Mouse (Mus musculus): Measurements from ENCODE around the gene Synrg. TPM values are rescaled to one million over a fixed set of nuclear protein-coding genes. Genes with fewer than 3 reads are reported as not detected.
A peak's percentile ranks its signal among the peaks of the same experiment; 100 is the strongest.

The Synrg gene
- total RNA-seq (2021) = 10 to 100 TPM; 31.3 to 36.1 TPM
- long read RNA-seq, experiment 1, partial matches to known transcripts = 12 of 26 reads
- long read RNA-seq, experiment 1, other reads (novel, unspliced or antisense) = 13 of 26 reads
- long read RNA-seq, experiment 2, partial matches to known transcripts = 0 of 6 reads
- long read RNA-seq, experiment 2, other reads (novel, unspliced or antisense) = 5 of 6 reads

- peak; percentile 96 for DNase-seq
Measured at GRCm38 (mm10) chr11:83963991-83964921, at the start of gene Synrg. Synrg (plus strand) TSS chr11:83964428.

GRCm38 (mm10) chr11:83914501-83914900 is 49.7 kb upstream of the Synrg start:
- DNase-seq = no peak

- no peak for DNase-seq
Measured at GRCm38 (mm10) chr11:83922600-83922999, 41.6 kb upstream of the Synrg start.

- peak; percentile 36 for DNase-seq
Measured at GRCm38 (mm10) chr11:83927097-83927496, 37.1 kb upstream of the Synrg start.

- no peak for DNase-seq
Measured at GRCm38 (mm10) chr11:83932506-83933106, 31.6 kb upstream of the Synrg start.

GRCm38 (mm10) chr11:83933376-83933775 is 30.9 kb upstream of the Synrg start:
- DNase-seq = no peak

GRCm38 (mm10) chr11:83935986-83936665 is 28.1 kb upstream of the Synrg start:
- peak; percentile 86 for DNase-seq

GRCm38 (mm10) chr11:83938556-83938955 is 25.7 kb upstream of the Synrg start:
- DNase-seq = no peak

DNA sequence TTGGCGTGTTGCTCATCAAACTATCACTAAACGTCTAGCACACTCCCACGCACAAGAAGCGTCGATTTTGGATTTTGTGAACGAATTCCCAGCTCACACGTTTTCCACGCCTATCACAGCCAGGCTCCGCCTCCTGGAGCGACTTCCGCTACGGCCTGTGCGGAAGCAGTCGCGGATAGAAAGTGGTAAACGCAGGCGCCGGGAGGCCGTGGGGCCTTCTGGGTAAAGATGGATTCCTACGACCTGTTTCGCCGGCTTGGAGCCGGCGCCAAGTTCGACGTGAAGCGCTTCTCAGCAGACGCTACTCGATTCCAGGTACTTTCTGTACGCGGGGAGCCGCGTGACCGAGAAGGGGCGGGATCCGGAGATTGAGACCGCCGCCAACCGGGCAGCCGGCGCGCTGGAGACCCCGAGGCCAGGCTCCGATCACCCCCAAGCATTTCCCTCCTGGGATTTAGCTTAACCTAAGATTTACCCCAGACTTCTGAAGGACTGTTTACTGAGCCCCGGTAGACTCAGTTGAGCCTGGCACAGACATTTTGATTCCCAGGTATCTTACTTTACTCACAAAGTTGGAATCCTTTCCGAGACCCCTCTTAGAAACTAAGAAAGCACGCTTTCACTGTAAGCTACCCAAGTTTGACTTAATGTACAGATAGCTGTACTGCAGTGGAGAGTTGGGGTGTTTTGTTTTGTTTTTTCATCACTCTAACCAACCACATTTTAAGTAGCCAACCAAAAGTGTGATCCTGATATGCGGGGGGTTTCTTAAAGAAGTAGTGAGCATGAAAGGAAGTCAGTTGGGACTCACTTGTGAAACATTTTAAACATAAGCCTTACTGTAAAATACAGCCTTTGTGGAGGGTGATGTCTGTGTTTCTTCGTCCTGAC is 22.0 kb upstream of the Synrg start, which contains the start of gene Ddx52:
Gene Ddx52, plus strand, starts transcription at position 113 of the 891 bp plus-strand sequence.
- DNase-seq = peak; percentile 93

DNA sequence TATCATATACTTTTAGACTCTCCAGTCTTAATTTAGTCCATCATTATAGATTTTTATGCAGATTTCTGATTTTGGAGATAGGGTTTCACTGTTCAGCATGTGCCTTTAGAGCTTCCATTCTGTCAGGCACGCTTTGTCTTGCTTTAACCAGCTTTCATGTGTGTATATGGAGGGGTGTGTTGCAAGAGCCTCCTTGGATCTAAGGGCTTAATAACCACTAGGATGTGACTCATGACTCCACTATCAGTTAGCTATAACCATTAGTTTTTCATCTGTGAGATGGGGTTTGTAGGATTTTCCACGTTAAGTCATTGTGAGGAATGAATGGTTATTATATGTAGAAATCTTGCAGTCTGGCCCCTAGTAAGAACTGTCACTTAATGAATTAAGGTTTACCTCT is 7.4 kb upstream of the Synrg start:
- no peak for DNase-seq

DNA sequence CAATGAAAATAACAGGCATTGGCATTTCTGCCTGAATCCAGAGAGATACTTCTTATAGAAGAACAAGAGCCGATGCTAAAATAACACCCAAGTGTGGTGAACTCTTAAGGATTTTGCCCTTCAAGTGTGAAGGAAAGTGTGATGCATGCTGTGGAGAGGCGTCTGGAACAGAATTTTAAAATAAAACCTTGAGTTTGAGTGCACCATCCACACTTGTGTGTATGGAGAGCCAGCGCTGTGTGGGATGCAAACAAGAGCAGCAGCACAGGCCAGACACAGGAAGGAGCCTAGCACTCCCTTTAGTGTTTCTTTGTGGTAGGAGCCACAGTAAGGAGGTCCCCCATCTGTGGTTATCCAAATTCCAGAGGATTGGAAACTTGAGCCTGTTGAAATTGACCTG is 2.2 kb upstream of the Synrg start:
- no peak for DNase-seq

DNA sequence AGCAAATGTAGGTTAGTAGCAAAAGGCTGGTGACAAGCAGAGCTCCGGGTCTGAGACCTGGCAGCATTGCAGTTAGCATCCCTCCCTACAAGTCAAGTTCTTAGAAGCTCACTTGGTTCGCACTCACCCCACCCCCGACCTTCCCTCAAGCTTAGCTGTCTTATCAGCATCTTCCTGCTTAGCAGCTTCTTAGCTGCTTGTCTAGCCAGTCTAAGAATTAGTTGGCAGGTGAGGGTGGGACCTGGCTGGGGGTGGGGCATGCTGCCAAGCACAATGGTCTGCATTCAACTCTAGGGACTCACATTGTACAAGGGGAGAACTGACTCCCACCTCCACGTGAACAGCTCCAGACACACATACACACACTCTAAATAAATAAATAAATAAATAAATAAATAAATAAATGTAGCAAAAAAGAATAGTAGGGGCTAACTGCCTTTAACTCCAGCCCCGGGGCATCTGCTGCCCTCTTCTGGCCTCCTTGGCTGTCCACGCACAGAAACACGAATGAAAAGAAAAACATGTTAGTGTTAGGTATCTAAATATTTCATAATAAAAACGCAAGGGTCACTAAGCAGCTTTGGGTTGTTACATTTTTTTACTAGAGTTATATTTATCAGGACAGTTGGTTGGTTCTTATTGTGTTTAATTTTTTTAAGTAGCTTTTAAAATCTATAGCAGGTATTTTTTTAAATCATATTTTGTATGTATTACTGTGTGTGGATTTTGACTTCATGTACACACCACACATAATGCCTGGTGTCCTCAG is 3.4 kb downstream of the Synrg start:
- DNase-seq = peak; percentile 18

- DNase-seq = no peak
Measured at GRCm38 (mm10) chr11:83968205-83968575, 4.0 kb downstream of the Synrg start.

DNA sequence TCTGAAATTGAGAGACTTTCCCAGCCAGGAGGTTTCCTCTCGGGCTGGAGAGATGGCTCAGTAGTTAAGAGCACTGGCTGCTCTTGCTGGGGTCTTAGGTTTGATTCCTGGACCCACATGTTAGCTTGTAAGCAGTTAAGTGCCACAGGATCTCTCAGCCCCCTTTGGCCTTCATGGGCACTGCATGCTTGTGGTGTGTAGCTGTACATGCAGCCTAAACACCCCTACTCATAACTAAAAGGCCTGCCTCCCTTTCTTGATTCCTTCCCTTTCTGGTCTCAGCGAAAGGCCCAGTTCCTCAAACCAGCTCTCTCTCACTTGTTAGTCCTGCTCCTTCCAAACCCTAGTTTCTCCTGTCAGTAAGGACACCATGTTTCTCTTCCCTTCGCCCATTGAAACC is 4.8 kb downstream of the Synrg start:
- DNase-seq = no peak

DNA sequence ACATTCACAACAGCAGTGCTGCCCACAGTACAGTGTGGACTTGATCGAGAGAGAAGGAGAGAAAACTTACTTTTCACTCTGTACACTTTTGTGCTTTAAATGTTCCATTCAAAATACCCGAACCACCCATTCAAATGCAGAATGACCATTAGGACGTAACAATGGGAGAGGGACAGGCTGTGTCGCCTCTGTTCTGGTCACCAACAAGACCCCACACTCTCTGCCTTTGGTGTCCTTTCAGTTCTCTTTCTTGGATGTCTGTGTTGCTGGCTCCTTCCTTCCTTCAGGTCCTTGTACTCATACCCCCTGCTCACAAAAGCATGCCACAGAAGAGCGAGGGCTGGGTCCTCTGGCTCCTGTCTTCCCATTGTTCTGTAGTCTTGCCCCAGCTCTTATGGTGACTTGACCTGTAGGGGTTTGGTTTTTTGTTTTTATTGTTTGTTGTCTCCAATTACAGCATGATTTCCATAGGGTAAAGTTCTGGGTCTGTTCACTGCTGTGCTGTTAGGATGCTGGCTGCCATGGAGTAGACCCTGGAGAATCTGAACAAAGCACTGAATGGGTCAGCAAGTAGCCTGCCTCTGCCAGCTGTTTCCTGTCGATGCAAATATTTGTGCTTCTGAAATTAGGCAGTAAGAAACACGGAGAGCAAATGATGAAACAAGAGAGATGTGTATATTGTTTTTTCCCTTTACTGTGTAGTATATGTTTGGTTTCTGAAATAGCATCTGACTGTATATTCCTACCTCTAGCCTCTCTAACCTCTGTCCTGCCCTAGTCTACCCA is 10.5 kb downstream of the Synrg start:
- DNase-seq = no peak

DNA sequence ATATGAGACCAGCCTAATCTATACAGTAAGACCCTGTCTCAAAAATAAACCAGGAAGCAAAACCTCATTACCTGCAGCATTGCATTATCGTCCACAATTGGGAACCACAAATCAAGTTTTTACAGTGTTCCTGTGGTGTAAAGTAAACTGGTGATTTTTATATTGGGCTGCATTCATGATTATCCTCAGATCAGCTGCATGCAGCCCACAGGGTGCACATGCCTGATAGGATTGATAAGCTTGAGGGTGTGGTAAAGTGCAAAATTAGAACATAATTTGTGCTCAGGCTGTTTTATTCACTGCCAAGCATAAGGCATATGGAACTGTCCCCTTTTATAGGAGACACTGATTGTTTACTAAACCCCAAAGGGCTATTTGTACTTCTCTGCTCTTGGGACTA is 11.3 kb downstream of the Synrg start:
- no peak for DNase-seq

DNA sequence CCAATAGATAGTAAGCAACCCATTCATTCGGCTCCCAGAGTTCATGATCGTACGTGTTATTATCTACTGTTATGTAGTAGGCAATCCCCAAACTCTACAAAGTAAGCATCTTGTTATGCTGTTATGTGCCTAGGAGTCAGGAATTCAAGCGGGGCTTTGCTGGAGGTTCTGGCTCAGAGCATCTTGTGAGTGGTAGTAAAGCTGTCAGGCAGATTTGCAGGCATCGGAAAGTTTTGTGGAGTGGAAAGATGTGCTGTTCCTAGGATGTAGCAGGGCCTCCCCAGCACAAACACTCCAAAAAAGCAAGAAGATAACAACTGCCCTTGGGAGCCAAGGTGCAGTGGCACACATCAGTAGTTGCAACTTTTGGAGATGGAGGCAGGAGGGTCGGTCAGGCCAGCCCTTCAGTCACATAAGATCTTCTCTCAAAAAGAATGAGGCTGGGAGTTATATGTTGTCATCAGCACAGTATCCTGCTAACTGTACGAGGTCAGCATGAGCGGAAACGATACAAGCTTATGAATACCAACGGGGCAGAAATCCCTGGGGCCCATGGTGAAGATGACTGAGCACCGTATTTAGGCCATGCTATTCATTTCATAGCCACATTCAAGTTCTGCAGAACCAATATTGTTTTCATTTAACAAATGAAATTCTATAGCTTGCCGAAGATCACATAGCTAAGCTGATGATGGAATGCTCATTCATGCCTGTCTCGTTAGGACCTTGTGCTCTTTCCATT is 12.2 kb downstream of the Synrg start:
- DNase-seq = no peak

DNA sequence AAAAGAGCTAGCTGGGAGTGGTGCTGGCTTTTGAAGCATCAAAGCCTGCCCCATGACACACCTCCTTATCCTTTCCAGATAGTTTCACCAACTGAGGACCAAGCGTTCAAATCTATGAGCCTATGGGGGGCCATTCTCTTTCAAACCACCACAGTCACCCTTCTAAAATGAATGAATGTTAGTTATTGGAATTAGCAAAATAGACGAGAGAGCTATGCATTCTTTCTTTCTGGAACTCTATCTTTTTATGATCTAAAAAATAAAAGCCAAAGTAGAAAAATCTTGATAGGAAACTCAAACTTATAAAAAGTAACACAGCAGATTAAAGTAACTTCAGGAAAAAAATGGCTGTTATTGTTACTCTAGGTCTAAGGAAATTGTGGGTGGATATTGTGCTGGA is 13.6 kb downstream of the Synrg start:
- DNase-seq = no peak

DNA sequence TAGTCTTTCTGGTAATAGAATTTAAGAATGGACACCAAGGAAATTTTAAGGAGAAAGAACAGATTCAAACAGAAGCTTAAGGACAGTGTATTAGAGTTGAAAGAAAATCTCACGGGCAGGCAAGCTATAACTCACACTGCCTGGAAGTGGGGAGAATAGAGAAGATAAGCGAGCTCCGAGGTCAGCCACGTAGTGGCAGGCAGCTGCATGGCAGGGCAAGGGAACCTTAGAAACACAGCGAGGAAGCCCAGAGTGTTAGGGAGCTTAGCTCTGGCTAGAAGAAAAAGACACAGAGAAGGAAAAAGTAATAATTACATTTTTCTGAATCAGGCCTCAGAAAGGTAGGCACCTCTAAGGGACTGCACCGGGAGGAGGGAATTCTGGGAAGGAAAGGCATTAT is 15.8 kb downstream of the Synrg start:
- peak; percentile 28 for DNase-seq
